Comparison of ENCODE assay signal across 8 mouse cellular contexts in the genomic region with DNA sequence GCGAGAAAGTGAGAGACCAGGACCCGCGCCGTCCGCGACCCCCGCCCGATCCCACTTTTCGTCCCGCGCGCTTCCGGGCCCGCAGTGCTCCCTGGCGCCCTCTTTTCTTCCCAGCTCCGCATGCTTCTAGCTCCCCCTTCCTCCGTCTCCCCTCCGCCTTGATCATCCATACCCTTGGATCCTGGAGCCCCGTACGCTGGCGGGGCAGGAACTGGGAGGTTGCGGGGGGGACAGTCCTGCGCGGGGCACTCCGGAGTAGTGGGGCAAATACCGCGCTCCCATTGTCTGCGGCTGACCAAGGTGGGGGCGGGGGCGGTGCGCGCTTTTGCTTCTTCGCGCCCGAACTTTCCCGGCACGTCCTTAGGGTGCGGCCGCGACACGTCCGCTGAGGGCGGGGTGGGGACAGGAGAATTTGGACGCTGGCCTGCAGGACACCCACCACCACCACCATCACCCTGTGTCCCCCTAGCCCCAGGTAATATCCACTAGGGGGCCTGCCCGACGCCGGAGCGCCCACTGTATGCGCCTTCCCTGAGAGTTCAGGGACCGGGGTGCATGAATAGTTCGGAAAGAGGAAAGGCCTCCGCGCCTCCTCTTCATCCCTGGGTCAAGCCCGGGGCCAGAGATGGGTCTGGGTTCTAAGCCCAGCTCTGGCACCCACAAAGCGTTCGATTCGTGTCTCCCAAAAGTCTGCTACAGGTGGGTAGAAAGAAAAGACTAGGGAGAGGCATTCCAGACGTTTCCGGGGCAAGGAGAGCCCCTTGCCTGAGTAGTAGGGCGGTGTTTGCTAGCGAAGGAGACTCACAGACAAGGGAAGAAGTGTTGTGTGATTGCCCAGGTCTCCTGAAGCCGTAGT. TPM values are rescaled to one million over a fixed set of nuclear protein-coding genes. Genes with fewer than 3 reads are reported as not detected.
DNase-seq lines count a peak whose midpoint lies in the region; ATAC-seq and TF ChIP-seq lines count a peak whose summit lies in the region.

No protein-coding gene starts in this region.

- intact Hi-C loops in gastrocnemius, adult 2 months (cut with DNase I), result loop anchor here (10.0 kb wide), 1 partner anchor 231 kb away; the partner anchor contains the start of genes Zfp617 and Zfp882

- H3K4me2 ChIP-seq in hindbrain, embryonic 16.5 days (ENCODE audit: low read length), result peak overlapping the region; percentile 96
- H3K4me2 ChIP-seq in liver, embryonic 13.5 days, result peak overlapping the region; percentile 79

- under 1% methylated on average over 58 of the region's 62 CpGs for WGBS in hindbrain, embryonic 16.5 days
- under 1% methylated on average over 58 of the region's 62 CpGs for WGBS in liver, embryonic 13.5 days (ENCODE audit: insufficient replicate concordance)
- under 1% methylated on average over 62 of the region's 62 CpGs for WGBS in thymus, adult 2 months

- TF ChIP-seq POLR2A in thymus, adult 2 months (IDR thresholded peaks at IDR 0.05; ENCODE audit: control insufficient read depth, extremely low read depth, insufficient read depth, low read length, poor library complexity), result no peak

- H3K27ac ChIP-seq in gastrocnemius, adult 2 months, result peak overlapping the region; percentile 96
- peak overlapping the region; percentile 87 for H3K27ac ChIP-seq in hindbrain, embryonic 16.5 days (ENCODE audit: low read depth, low read length)
- peak overlapping the region; percentile 80 for H3K27ac ChIP-seq in liver, embryonic 13.5 days
- H3K27ac ChIP-seq in thymus, adult 2 months (ENCODE audit: control insufficient read depth, insufficient read depth, low read length), result peak overlapping the region; percentile 96

- H3K4me3 ChIP-seq in erythroblast, embryonic 14.5 days (replicated peaks), result peak overlapping the region; percentile 61
- peak overlapping the region; percentile 97 for H3K4me3 ChIP-seq in gastrocnemius, adult 2 months
- peak overlapping the region; percentile 64 for H3K4me3 ChIP-seq in hindbrain, embryonic 16.5 days (ENCODE audit: low read length)
- H3K4me3 ChIP-seq in liver, embryonic 13.5 days (replicated peaks), result peak overlapping the region; percentile 66
- H3K4me3 ChIP-seq in thymus, adult 2 months (ENCODE audit: control insufficient read depth, insufficient read depth, low read length), result peak overlapping the region; percentile 69

- TF ChIP-seq CTCF in gastrocnemius, adult 2 months (IDR thresholded peaks at IDR 0.05), result peak; percentile 29; the same call in 1 of the 2 replicates
- TF ChIP-seq CTCF in thymus, adult 2 months (IDR thresholded peaks at IDR 0.05; ENCODE audit: borderline replicate concordance, control insufficient read depth, extremely low read depth, insufficient read depth, low read length, poor library complexity), result peak; percentile 67; the same call in 1 of the 2 replicates

- no peaks in the 10 kb centered on the region; the same call in 1 of the 2 replicates for H3K36me3 ChIP-seq in erythroblast, embryonic 14.5 days (ENCODE audit: control insufficient read depth)
- 0 out of 2 replicates have a peak, but pooled peaks cover 4% of the 10 kb centered on the region for H3K36me3 ChIP-seq in hindbrain, embryonic 16.5 days (ENCODE audit: control insufficient read depth, insufficient read depth, low read length)
- peaks cover 20% of the 10 kb centered on the region for H3K36me3 ChIP-seq in liver, embryonic 13.5 days
- peaks cover 11% of the 10 kb centered on the region for H3K36me3 ChIP-seq in thymus, adult 2 months (ENCODE audit: control insufficient read depth, insufficient read depth, low read length)

- H3K9ac ChIP-seq in hindbrain, embryonic 16.5 days (ENCODE audit: low read depth, low read length), result peak overlapping the region; percentile 89
- H3K9ac ChIP-seq in liver, embryonic 13.5 days, result peak overlapping the region; percentile 77

- peaks cover 56% of the 10 kb centered on the region for H3K27me3 ChIP-seq in erythroblast, embryonic 14.5 days (ENCODE audit: control insufficient read depth)
- no peaks in the 10 kb centered on the region for H3K27me3 ChIP-seq in hindbrain, embryonic 16.5 days (replicated peaks; ENCODE audit: control insufficient read depth, insufficient read depth, low read length)
- peaks cover 46% of the 10 kb centered on the region for H3K27me3 ChIP-seq in liver, embryonic 13.5 days
- H3K27me3 ChIP-seq in thymus, adult 2 months (ENCODE audit: control insufficient read depth, insufficient read depth, low read length), result no peaks in the 10 kb centered on the region

- H3K9me3 ChIP-seq in erythroblast, embryonic 14.5 days (ENCODE audit: control insufficient read depth, low read length), result no peaks in the 10 kb centered on the region
- H3K9me3 ChIP-seq in hindbrain, embryonic 16.5 days (ENCODE audit: control insufficient read depth, low read length), result no peaks in the 10 kb centered on the region
- no peaks in the 10 kb centered on the region for H3K9me3 ChIP-seq in liver, embryonic 13.5 days (replicated peaks)

- peaks cover 4% of the 10 kb centered on the region; the same call in 1 of the 2 replicates for H3K4me1 ChIP-seq in erythroblast, embryonic 14.5 days (ENCODE audit: control insufficient read depth)
- H3K4me1 ChIP-seq in hindbrain, embryonic 16.5 days (ENCODE audit: control insufficient read depth, insufficient read depth, low read depth, low read length), result peaks cover 9% of the 10 kb centered on the region
- peaks cover 51% of the 10 kb centered on the region for H3K4me1 ChIP-seq in liver, embryonic 13.5 days (replicated peaks)
- peaks cover 30% of the 10 kb centered on the region for H3K4me1 ChIP-seq in thymus, adult 2 months (replicated peaks; ENCODE audit: control insufficient read depth, insufficient read depth, low read length)

- peak; percentile 38 for DNase-seq in cerebellum, adult 11-12 months
- peak; percentile 69 for DNase-seq in gastrocnemius, adult 2 months
- no peak for DNase-seq in liver, embryonic 13.5 days
- DNase-seq in naive thymus-derived CD4-positive, alpha-beta T cell, adult 2 months (ENCODE audit: low read depth), result peak; percentile 64
- DNase-seq in thymus, adult 2 months, result peak; percentile 68

- no peak for ATAC-seq in erythroblast, adult 5-6 weeks (replicated peaks; ENCODE audit: low FRiP score, poor library complexity, severe bottlenecking)
- peak; percentile 74 for ATAC-seq in hindbrain, embryonic 16.5 days
- peak; percentile 40 for ATAC-seq in liver, embryonic 13.5 days (ENCODE audit: low read depth)

RNA-seq across cellular contexts. Expression of gene Tpm4, which starts 0.9 kb away (rescaled TPM):
- 0.21 and 0.24 TPM in 2 replicates for polyA plus RNA-seq in erythroblast, embryonic 14.5 days (2012)
- total RNA-seq in erythroblast, adult 5-6 weeks (2015; ENCODE audit: low replicate concordance), result 22.5 and 25.9 TPM in 2 replicates
- total RNA-seq in erythroblast, adult 5-6 weeks (2017; ENCODE audit: low replicate concordance), result 27.3 and 27.9 TPM in 2 replicates
- total RNA-seq in gastrocnemius, adult 2 months (2021), result 10 to 100 TPM; 22.2 to 44.0 TPM
- polyA plus RNA-seq in hindbrain, embryonic 16.5 days (2015; fragmentation: Nextera tagmentation; extraction: Ambion mirVana), result 174 and 197 TPM in 2 replicates
- polyA plus RNA-seq in liver, embryonic 13.5 days (2015; fragmentation: Nextera tagmentation; extraction: Ambion mirVana), result 110 and 131 TPM in 2 replicates
- polyA plus RNA-seq in thymus, adult 2 months (2012; rRNA removed), result 47.7 and 55.6 TPM in 2 replicates

RNA-seq across cellular contexts. Expression of gene Rab8a, which starts 25.3 kb away (rescaled TPM):
- 5.4 and 6.2 TPM in 2 replicates for polyA plus RNA-seq in erythroblast, embryonic 14.5 days (2012)
- total RNA-seq in erythroblast, adult 5-6 weeks (2015; ENCODE audit: low replicate concordance), result 15.3 and 26.9 TPM in 2 replicates
- 69.9 and 102 TPM in 2 replicates for total RNA-seq in erythroblast, adult 5-6 weeks (2017; ENCODE audit: low replicate concordance)
- 10 to 100 TPM; 10.4 to 11.4 TPM for total RNA-seq in gastrocnemius, adult 2 months (2021)
- polyA plus RNA-seq in hindbrain, embryonic 16.5 days (2015; fragmentation: Nextera tagmentation; extraction: Ambion mirVana), result 84.3 and 87.7 TPM in 2 replicates
- polyA plus RNA-seq in liver, embryonic 13.5 days (2015; fragmentation: Nextera tagmentation; extraction: Ambion mirVana), result 75.4 and 97.2 TPM in 2 replicates
- polyA plus RNA-seq in thymus, adult 2 months (2012; rRNA removed), result 95.8 and 112 TPM in 2 replicates

RNA-seq across cellular contexts. Expression of gene Olfr374, which starts 28.8 kb away (rescaled TPM):
- not detected in 2 replicates for polyA plus RNA-seq in erythroblast, embryonic 14.5 days (2012)
- total RNA-seq in erythroblast, adult 5-6 weeks (2015; ENCODE audit: low replicate concordance), result not detected in 2 replicates
- total RNA-seq in erythroblast, adult 5-6 weeks (2017; ENCODE audit: low replicate concordance), result 0.14 TPM in 1 of 2 replicates, not detected in the other
- not detected for total RNA-seq in gastrocnemius, adult 2 months (2021)
- polyA plus RNA-seq in hindbrain, embryonic 16.5 days (2015; fragmentation: Nextera tagmentation; extraction: Ambion mirVana), result 0.03 TPM in 1 of 2 replicates, not detected in the other
- not detected in 2 replicates for polyA plus RNA-seq in liver, embryonic 13.5 days (2015; fragmentation: Nextera tagmentation; extraction: Ambion mirVana)
- polyA plus RNA-seq in thymus, adult 2 months (2012; rRNA removed), result 0.17 and 0.27 TPM in 2 replicates

RNA-seq across cellular contexts. Expression of gene Olfr373, which starts 52.7 kb away (rescaled TPM):
- not detected in 2 replicates for polyA plus RNA-seq in erythroblast, embryonic 14.5 days (2012)
- total RNA-seq in erythroblast, adult 5-6 weeks (2015; ENCODE audit: low replicate concordance), result not detected in 2 replicates
- total RNA-seq in erythroblast, adult 5-6 weeks (2017; ENCODE audit: low replicate concordance), result not detected in 2 replicates
- total RNA-seq in gastrocnemius, adult 2 months (2021), result not detected
- not detected in 2 replicates for polyA plus RNA-seq in hindbrain, embryonic 16.5 days (2015; fragmentation: Nextera tagmentation; extraction: Ambion mirVana)
- 0.03 TPM in 2 replicates for polyA plus RNA-seq in liver, embryonic 13.5 days (2015; fragmentation: Nextera tagmentation; extraction: Ambion mirVana)
- 0.32 TPM in 1 of 2 replicates, not detected in the other for polyA plus RNA-seq in thymus, adult 2 months (2012; rRNA removed)

RNA-seq across cellular contexts. Expression of gene Hsh2d, which starts 53.8 kb away (rescaled TPM):
- 0.04 and 0.05 TPM in 2 replicates for polyA plus RNA-seq in erythroblast, embryonic 14.5 days (2012)
- 0.77 and 4.4 TPM in 2 replicates for total RNA-seq in erythroblast, adult 5-6 weeks (2015; ENCODE audit: low replicate concordance)
- 1.7 and 2.8 TPM in 2 replicates for total RNA-seq in erythroblast, adult 5-6 weeks (2017; ENCODE audit: low replicate concordance)
- total RNA-seq in gastrocnemius, adult 2 months (2021), result not detected
- polyA plus RNA-seq in hindbrain, embryonic 16.5 days (2015; fragmentation: Nextera tagmentation; extraction: Ambion mirVana), result not detected in 2 replicates
- 0.16 and 0.29 TPM in 2 replicates for polyA plus RNA-seq in liver, embryonic 13.5 days (2015; fragmentation: Nextera tagmentation; extraction: Ambion mirVana)
- polyA plus RNA-seq in thymus, adult 2 months (2012; rRNA removed), result 11.9 and 13.2 TPM in 2 replicates

Comparison
In these comparisons a context has a peak if more than half of its experiments do, and no peak if none do; other contexts are left out.
1. RNA of gene Tpm4, which starts 0.9 kb away (polyA plus RNA-seq): 174 to 197 TPM in hindbrain, embryonic 16.5 days, 110 to 131 TPM in liver, embryonic 13.5 days and 47.7 to 55.6 TPM in thymus, adult 2 months; 0.21 to 0.24 TPM in erythroblast, embryonic 14.5 days; every median in the first group is over 10 times any median in the second.
2. RNA of gene Rab8a, which starts 25.3 kb away (polyA plus RNA-seq): 95.8 to 112 TPM in thymus, adult 2 months, 84.3 to 87.7 TPM in hindbrain, embryonic 16.5 days and 75.4 to 97.2 TPM in liver, embryonic 13.5 days; 5.4 to 6.2 TPM in erythroblast, embryonic 14.5 days; every median in the first group is over 10 times any median in the second.
3. Peak in every context shown above with its lines, with median percentiles within 50 percentile points of each other: H3K4me3 ChIP-seq and H3K27ac ChIP-seq.